In genomic region chr5:111910514-111910913, GRCm38 (mm10) we compare ENCODE assay signal across 18 mouse cellular contexts.
"Had no signal": no experiment of that assay in that cellular context is flagged by ENCODE, and none has a peak within 500 bp of the region (broad histone marks: within the 10 kb centered on the region; RNA-seq: fewer than 3 reads in every experiment).

No protein-coding gene starts in this region.

- H3K4me2 ChIP-seq: lung, embryonic 14.5 days; midbrain, embryonic 12.5 days; midbrain, embryonic 15.5 days; neural tube, embryonic 13.5 days; neural tube, embryonic 15.5 days had no signal

- H3K9ac ChIP-seq: lung, embryonic 14.5 days; midbrain, embryonic 12.5 days; midbrain, embryonic 15.5 days; neural tube, embryonic 13.5 days; neural tube, embryonic 15.5 days had no signal

- H3K9me3 ChIP-seq: midbrain, embryonic 10.5 days; midbrain, embryonic 12.5 days; midbrain, embryonic 15.5 days; neural tube, embryonic 13.5 days; neural tube, embryonic 15.5 days had no signal

- H3K27me3 ChIP-seq: midbrain, embryonic 15.5 days had no signal

- H3K36me3 ChIP-seq: midbrain, embryonic 10.5 days; midbrain, embryonic 12.5 days; midbrain, embryonic 15.5 days; neural tube, embryonic 13.5 days; neural tube, embryonic 15.5 days had no signal

- H3K27ac ChIP-seq: midbrain, embryonic 12.5 days; midbrain, embryonic 15.5 days; neural tube, embryonic 13.5 days; neural tube, embryonic 15.5 days had no signal

- H3K4me3 ChIP-seq: midbrain, embryonic 10.5 days; midbrain, embryonic 12.5 days; midbrain, embryonic 15.5 days; myocyte; neural tube, embryonic 13.5 days; neural tube, embryonic 15.5 days had no signal

- ATAC-seq: midbrain, embryonic 15.5 days had no signal

- DNase-seq: lung, adult 18-20 months; lung, postnatal 10 days; lung, postnatal 4 days; retina, postnatal 1 day; right cerebral cortex, adult 18-20 months; right cerebral cortex, postnatal 25 days; right cerebral cortex, postnatal 4 days; spleen, adult 18-20 months; thymus, adult 18-20 months; thymus, postnatal 25 days; thymus, postnatal 4 days had no signal
